Mouse (Mus musculus) CH12F3 (cell line): ENCODE measurements around the gene Dock7.

Source experiments
- in situ Hi-C: fragments of 300-500 bp; cut with MboI; formaldehyde crosslinking; loops from 2 replicates; pipeline ENCODE4 v1.14.3; 2020; ENCODE audit warnings: low sequenced_read_pairs

Gene Dock7

GRCm38 (mm10) chr4:99120211-99121122 lies at the start of gene Dock7:
Dock7 (minus strand) TSS chr4:99120915.
- in situ Hi-C loops: no loop called here

- in situ Hi-C loops: no loop called here
Measured at GRCm38 (mm10) chr4:99168869-99169268, 48.2 kb upstream of the Dock7 start.

DNA sequence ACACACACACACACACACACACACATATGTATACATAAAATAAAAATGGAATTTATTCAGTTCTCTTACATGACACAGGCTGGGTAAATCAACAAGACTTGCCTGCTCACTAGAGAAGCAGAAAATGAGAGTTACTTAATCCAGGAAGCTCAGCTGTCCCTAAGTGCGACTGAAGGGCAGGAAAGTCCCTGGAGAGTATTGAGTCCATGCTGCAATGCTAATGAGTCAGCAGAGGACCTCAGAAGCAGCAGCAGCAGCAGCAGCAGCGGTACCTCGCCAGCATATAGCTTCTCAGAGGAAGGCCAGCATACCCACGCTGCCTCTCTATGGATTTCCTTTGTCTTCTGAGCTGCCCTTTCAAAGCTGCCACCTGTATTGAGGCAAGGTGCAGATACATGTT lies 42.8 kb upstream of the Dock7 start:
- in situ Hi-C loops: no loop called here

- in situ Hi-C loops: no loop called here
Measured at GRCm38 (mm10) chr4:99163001-99163400, 42.3 kb upstream of the Dock7 start.

GRCm38 (mm10) chr4:99161457-99161971 lies 40.8 kb upstream of the Dock7 start:
- in situ Hi-C loops: no loop called here

- in situ Hi-C loops: no loop called here
Measured at GRCm38 (mm10) chr4:99160899-99161298, 40.2 kb upstream of the Dock7 start.

GRCm38 (mm10) chr4:99160414-99160813 lies 39.7 kb upstream of the Dock7 start:
- in situ Hi-C loops: no loop called here

DNA sequence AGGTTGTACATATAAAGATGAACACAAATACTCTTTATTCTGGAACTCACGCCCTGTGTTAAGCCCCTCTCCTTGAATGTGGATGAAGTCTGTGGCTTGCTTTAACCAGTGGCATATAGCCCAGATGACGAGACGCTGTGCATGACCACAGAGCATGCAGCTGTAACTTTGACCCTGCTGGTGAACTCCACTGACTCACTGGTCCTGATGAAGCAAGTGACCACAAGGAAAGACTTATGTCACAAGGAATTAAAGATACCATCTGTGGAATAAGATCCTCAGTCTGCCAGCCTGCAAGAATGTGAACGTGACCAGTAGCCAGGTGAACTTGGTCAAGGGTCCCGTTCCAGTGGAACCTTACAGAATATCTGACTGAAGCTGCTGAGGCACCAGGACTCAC lies 37.8 kb upstream of the Dock7 start:
- in situ Hi-C loops: no loop called here

DNA sequence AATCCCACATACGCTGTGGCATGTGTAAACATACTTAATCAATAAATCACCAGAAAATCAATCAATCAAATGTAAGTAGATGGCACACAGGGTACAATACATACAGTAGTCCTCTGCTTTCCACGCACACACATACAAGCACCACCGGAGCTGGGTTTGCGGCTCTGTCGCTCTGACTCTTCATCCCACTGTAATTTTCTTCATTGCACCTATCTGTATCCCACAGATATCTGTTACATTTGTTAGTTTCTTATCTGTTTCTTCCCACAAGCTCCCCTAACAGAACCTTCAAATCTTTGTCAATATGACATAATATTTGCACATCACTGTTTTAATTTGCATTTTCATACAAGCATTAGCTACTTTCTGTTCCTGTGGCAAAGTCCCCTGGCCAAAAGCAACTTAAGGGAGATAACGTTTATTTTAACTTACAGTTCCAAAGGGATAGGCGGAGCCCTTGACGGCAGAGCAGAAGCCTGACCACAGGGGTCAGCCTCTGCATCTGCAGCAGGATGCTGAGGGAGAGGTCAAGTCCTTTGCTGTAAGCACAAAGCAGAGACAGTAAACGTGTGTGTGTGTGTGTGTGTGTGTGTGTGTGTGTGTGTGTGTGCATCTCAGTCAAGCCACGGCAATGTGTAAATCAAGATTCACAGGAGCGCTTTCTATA lies 36.1 kb upstream of the Dock7 start:
- in situ Hi-C loops: no loop called here

DNA sequence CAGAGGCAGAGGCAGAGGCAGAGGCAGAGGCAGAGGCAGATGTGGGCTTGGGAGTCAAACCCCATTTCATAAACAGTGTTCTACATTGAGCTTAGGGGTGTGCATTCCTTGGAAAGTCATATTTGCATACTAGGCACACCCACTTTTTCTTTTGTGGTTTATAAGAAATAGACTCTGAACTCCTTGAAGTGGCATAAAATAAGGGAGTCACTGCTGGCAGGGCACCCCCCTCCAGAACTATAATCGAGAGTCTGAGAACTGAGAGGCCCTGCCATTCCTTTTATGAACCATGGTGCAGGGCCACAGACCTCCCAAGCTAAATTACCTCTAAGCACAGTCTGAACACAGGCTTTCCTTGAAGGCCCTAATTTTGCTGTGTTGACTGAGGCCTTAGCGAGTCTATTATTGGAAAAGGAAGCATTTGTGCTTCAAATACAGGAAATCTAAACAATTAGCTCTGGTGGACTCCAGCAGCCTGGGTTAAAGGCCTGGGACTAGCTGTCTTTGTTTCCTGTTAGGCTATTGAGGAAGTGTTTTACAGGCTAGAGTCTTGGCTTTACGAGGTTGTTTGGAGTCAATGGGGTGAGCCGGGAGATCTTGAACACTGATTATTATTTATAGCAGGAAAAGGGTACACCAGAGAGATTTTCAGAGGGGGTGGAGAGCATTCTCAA lies 31.3 kb upstream of the Dock7 start:
- in situ Hi-C loops: no loop called here

DNA sequence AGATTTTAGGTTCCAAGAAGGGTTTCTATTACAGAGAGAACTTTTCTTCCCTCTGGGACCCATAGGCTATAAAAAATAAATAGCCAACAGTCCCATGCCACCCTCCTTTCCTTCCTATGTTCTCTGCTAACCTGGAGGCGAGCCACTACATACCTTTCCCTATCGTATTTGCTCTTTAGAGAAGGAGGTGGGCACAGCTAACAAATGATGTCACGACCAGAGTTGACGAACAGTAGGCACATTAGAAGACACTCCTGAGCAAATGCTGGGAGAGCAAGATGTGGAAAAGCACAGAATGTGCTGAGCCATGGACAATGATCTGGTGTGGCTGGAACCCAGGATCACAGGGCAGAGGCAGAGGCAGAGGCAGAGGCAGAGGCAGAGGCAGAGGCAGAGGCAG lies 30.7 kb upstream of the Dock7 start:
- in situ Hi-C loops: no loop called here

DNA sequence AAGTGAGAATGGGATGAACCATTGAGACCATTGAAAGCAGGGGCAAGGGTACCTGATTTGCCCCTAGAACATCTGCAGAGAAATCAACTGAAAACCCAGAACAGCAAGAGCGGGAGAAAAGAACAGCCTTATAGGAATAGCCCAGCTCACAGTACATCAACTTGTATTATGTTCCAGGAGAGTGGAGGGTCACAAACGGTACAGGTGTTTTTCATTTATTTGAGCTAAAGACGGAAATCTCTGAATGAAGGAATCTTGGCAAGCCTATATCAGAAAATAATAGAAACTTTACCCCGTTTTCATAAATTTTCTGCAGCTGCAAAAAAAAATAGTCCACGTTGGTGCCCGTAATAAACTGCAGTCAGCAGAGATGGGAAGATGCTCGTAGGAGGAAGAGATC lies 22.6 kb upstream of the Dock7 start:
- in situ Hi-C loops: no loop called here

DNA sequence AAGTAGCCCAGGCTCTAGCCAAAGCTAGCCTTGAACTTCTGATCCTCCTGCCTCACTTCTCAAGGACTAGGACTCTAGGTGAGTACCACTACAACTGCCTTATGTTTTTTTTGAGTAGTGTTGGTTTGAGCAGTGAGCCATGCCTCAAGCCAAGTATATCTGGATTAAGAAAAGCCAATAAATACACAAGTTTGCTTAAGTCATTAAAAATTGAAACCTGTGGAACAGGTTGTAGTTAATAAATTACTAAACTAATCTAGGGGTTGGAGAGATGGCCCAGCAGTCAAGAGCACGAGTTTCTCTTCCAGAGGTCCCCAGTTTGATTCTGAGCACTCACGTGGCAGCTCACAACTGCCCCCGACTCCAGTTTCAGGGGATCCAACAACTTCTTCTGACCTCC lies 20.9 kb upstream of the Dock7 start:
- in situ Hi-C loops: no loop called here

GRCm38 (mm10) chr4:99141171-99141570 lies 20.5 kb upstream of the Dock7 start:
- in situ Hi-C loops: no loop called here

- in situ Hi-C loops: no loop called here
Measured at GRCm38 (mm10) chr4:99137986-99138641, 17.4 kb upstream of the Dock7 start.

- in situ Hi-C loops: no loop called here
Measured at GRCm38 (mm10) chr4:99134522-99134921, 13.8 kb upstream of the Dock7 start.

GRCm38 (mm10) chr4:99133326-99133725 lies 12.6 kb upstream of the Dock7 start:
- in situ Hi-C loops: no loop called here

- in situ Hi-C loops: no loop called here
Measured at GRCm38 (mm10) chr4:99132686-99133085, 12.0 kb upstream of the Dock7 start.

DNA sequence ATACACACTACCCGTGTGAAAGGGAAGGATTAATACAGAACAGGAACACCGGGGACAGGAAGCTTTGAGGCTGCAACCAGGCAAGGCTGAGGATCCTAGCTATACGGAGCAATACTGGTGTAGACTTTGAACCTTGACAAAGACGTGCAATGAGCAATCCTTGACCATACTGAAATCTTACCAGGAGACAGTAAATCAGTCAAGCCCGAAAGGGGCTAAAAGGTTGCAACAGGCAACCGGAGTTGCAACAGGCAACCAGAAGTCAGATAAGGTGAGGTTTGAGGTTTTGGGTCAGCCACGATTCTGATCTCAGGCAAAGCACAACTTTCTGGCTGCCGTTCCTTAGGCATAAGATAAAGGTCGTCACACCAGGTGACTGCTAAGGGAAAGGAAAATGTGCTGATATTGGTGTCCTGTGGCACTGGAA lies 10.5 kb upstream of the Dock7 start:
- in situ Hi-C loops: no loop called here

GRCm38 (mm10) chr4:99123546-99123945 lies 2.8 kb upstream of the Dock7 start:
- in situ Hi-C loops: no loop called here

- in situ Hi-C loops: no loop called here
Measured at GRCm38 (mm10) chr4:99122786-99123185, 2.1 kb upstream of the Dock7 start.
